ENCODE assay signal across 13 mouse cellular contexts in the genomic region with DNA sequence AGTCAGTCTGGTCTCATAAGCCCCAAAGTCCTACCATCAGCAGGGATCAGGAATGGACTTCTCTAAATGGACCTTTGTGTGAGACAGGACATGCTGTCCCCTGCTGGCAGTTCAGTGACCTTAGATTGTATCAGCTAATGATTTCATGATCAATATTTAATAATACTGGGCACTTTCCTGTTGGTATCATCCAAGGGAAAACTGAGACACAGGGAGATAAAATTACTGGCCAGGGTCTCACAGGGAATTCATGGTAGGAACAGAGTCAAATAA. TPM values are rescaled to one million over a fixed set of nuclear protein-coding genes. Genes with fewer than 3 reads are reported as not detected.
A peak's percentile ranks its signal among the peaks of the same experiment; 100 is the strongest.
DNase-seq lines count a peak whose midpoint lies in the region; ATAC-seq and TF ChIP-seq lines count a peak whose summit lies in the region.
"Had no signal": no experiment of that assay in that cellular context is flagged by ENCODE, and none has a peak within 500 bp of the region (broad histone marks: within the 10 kb centered on the region; RNA-seq: fewer than 3 reads in every experiment).

No protein-coding gene starts in this region.

- no peaks in the 10 kb centered on the region for H3K27me3 ChIP-seq in kidney, adult 2 months (replicated peaks; ENCODE audit: control insufficient read depth, insufficient read depth, low read length)
- no peaks in the 10 kb centered on the region for H3K27me3 ChIP-seq in megakaryocyte, embryonic 14.5 days (replicated peaks)
- no peaks in the 10 kb centered on the region for H3K27me3 ChIP-seq in small intestine, adult 2 months (ENCODE audit: control insufficient read depth, insufficient read depth, low read length)
- H3K27me3 ChIP-seq: heart, embryonic 13.5 days had no signal

- TF ChIP-seq POLR2A in kidney, adult 2 months (IDR thresholded peaks at IDR 0.05; ENCODE audit: low read depth, low read length) = no peak
- no peak for TF ChIP-seq POLR2A in small intestine, adult 2 months (IDR thresholded peaks at IDR 0.05; ENCODE audit: low read depth, low read length)

- 0 out of 2 replicates have a peak, but pooled peaks cover 5% of the 10 kb centered on the region for H3K4me1 ChIP-seq in kidney, adult 2 months (ENCODE audit: control insufficient read depth, insufficient read depth, low read length)
- peaks cover 70% of the 10 kb centered on the region for H3K4me1 ChIP-seq in megakaryocyte, embryonic 14.5 days
- peaks cover 28% of the 10 kb centered on the region for H3K4me1 ChIP-seq in brown adipose tissue, adult 24 weeks (ENCODE audit: control insufficient read depth, insufficient read depth, insufficient read length, low read length)
- peaks cover 18% of the 10 kb centered on the region for H3K4me1 ChIP-seq in small intestine, adult 2 months (ENCODE audit: control insufficient read depth, insufficient read depth, insufficient read length, low read length)

- H3K4me3 ChIP-seq in kidney, adult 2 months (ENCODE audit: insufficient read depth, low read depth, low read length) = no peak overlapping the region
- H3K4me3 ChIP-seq in megakaryocyte, embryonic 14.5 days (replicated peaks) = peak overlapping the region; percentile 23
- no peak overlapping the region for H3K4me3 ChIP-seq in brown adipose tissue, adult 24 weeks (ENCODE audit: insufficient read depth, low read depth, low read length)
- no peak overlapping the region for H3K4me3 ChIP-seq in small intestine, adult 2 months (ENCODE audit: low read depth, low read length)
- H3K4me3 ChIP-seq: heart, embryonic 13.5 days had no signal

- DNase-seq in kidney, adult 2 months = no peak
- no peak for DNase-seq in kidney, adult 18-20 months
- DNase-seq in frontal cortex, postnatal 25 days (ENCODE audit: low spot score in 2 of 2) = no peak
- DNase-seq: cerebellum, postnatal 14 days; forebrain, postnatal 0 days; gastrocnemius, postnatal 14 days; kidney, adult 11 months; midbrain, embryonic 14.5 days had no signal

- peak; percentile 27; the same call in 1 of the 2 replicates for TF ChIP-seq CTCF in kidney, adult 2 months (conservative IDR thresholded peaks at IDR 0.05; ENCODE audit: insufficient read depth, insufficient read length, low read depth, low read length)
- no peak for TF ChIP-seq CTCF in small intestine, adult 2 months (IDR thresholded peaks at IDR 0.05; ENCODE audit: extremely low read depth, insufficient read length, insufficient replicate concordance, low read depth, low read length)

- H3K9me3 ChIP-seq in megakaryocyte, embryonic 14.5 days = no peaks in the 10 kb centered on the region
- H3K9me3 ChIP-seq: heart, embryonic 13.5 days had no signal

- H3K36me3 ChIP-seq in kidney, adult 2 months (ENCODE audit: control insufficient read depth, insufficient read depth, low read length) = no peaks in the 10 kb centered on the region
- no peaks in the 10 kb centered on the region for H3K36me3 ChIP-seq in megakaryocyte, embryonic 14.5 days (replicated peaks; ENCODE audit: low read length)
- H3K36me3 ChIP-seq in small intestine, adult 2 months (ENCODE audit: control insufficient read depth, insufficient read depth, low read length) = no peaks in the 10 kb centered on the region
- H3K36me3 ChIP-seq: heart, embryonic 13.5 days had no signal

- ATAC-seq in megakaryocyte, adult 5-6 weeks (ENCODE audit: poor library complexity, severe bottlenecking) = no peak

- H3K27ac ChIP-seq in kidney, adult 2 months (ENCODE audit: insufficient read depth, low read depth, low read length) = no peak overlapping the region
- H3K27ac ChIP-seq in brown adipose tissue, adult 24 weeks (replicated peaks; ENCODE audit: low read depth, low read length) = peak overlapping the region; percentile 32; the same call in 1 of the 2 replicates
- H3K27ac ChIP-seq in small intestine, adult 2 months (ENCODE audit: insufficient read depth, low read depth, low read length) = peak overlapping the region; percentile 63
- H3K27ac ChIP-seq: heart, embryonic 13.5 days had no signal

RNA-seq across cellular contexts. Expression of gene Ankrd44, which starts 13.2 kb away (rescaled TPM):
- polyA plus RNA-seq in kidney, adult 2 months (2012; rRNA removed) = 14.0 and 17.8 TPM in 2 replicates
- polyA plus RNA-seq in megakaryocyte, embryonic 14.5 days (2012; ENCODE audit: insufficient read depth, low replicate concordance) = 0.55 TPM in 1 of 2 replicates, not detected in the other
- total RNA-seq in megakaryocyte, adult 5-6 weeks (2015) = 205 and 209 TPM in 2 replicates
- 124 and 138 TPM in 2 replicates for total RNA-seq in megakaryocyte, adult 5-6 weeks (2017)
- 8.4 and 12.5 TPM in 2 replicates for polyA plus RNA-seq in brown adipose tissue, adult 24 weeks (2012; ENCODE audit: insufficient read depth, insufficient read length, missing spikeins)
- 3.7 and 4.2 TPM in 2 replicates for polyA plus RNA-seq in small intestine, adult 2 months (2012; rRNA removed)
